Mouse (Mus musculus): ENCODE results near the gene Ywhaq. TPM values are rescaled to one million over a fixed set of nuclear protein-coding genes. Genes with fewer than 3 reads are reported as not detected.
A peak's percentile ranks its signal among the peaks of the same experiment; 100 is the strongest.
"Not testable (repeated sequence)": the region's sequence is repeated elsewhere in the genome, so short reads cannot be mapped to it uniquely, and the experiment has no call there.

Ywhaq gene
- total RNA-seq, 4 experiments from 2014 or later = 274 to 364 (median 289) TPM

DNA sequence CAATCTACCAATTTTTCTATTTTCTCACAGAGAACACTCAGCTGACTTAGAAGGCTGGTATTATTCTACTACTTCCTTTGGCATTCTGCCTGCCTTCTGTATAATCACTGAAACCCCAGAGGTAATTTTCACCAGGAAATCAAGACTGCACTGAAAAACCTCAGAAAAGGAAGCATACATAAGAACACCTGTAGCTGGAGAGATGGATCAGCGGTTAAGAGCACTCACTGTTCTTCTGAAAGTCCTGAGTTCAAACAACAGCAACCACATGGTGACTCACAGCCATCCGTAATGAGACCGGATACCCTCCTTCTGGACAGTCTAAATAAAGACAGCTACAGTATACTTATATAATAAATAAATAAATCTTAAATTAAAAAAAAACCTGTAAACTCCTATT, 7.8 kb downstream of the Ywhaq start:
- no peak for DNase-seq

- DNase-seq = no peak
Measured at GRCm38 (mm10) chr12:21408789-21409367, 8.6 kb downstream of the Ywhaq start.

DNA sequence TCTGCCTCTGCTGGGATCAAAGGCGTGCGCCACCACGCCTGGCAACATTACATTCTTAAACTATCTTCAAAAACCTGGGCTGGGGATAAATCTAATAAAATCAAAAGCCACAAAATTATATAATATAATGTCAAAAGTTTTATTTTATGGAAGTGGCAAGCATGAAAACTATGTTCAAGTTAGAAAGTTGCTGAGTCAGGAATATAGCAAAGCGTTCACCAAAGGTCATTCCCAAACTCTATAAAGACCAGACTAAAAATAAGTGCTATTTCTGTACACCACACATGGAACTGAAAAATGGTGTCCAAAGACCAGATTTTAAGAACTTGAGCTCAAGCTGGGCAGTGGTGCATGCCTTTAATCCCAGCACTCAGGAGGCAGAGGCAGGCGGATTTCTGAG, 14.7 kb downstream of the Ywhaq start:
- no peak for DNase-seq

DNA sequence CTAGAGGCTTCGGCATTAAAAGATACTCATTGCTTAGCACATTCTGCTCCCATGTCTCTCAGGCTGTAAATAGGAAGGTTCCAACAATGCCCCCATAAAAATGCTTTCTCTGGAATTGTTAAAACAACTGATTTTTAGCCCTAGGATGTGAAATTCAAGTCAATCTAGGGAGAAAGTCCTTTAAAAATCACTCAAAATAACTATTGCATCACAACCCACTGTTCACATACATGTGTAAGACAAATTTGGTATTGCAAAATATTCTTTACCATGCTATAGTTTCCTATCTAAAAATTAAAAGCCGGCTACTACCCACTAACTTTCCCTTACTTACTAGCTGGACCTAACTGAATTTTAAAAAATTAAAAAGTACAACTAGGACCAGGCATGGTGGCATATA, 31.2 kb downstream of the Ywhaq start:
- no peak for DNase-seq

DNA sequence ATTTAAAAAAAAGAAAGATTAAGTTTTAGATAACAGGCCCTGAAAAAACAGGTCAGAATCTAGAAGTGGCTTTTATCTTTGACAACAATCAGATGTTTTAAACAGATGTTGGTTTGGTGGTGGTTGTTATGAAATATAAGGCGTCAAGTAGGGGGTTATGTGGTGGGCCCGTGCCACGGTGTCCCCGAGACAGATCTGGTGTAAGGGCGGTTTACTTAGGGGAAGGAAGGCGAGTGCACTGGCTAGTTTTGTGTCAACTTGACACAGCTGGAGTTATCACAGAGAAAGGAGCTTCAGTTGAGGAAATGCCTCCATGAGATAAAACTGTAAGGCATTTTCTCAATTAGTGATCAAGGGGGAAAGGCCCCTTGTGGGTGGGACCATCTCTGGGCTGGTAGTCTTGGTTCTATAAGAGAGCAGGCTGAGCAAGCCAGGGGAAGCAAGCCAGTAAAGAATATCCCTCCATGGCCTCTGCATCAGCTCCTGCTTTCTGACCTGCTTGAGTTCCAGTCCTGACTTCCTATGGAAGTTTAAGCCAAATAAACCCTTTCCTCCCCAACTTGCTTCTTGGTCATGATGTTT, 38.6 kb downstream of the Ywhaq start:
- DNase-seq = not testable (repeated sequence)

- DNase-seq = no peak
Measured at GRCm38 (mm10) chr12:21375376-21376157, 41.9 kb downstream of the Ywhaq start.

GRCm38 (mm10) chr12:21373820-21374475, 43.5 kb downstream of the Ywhaq start:
- DNase-seq = no peak

DNA sequence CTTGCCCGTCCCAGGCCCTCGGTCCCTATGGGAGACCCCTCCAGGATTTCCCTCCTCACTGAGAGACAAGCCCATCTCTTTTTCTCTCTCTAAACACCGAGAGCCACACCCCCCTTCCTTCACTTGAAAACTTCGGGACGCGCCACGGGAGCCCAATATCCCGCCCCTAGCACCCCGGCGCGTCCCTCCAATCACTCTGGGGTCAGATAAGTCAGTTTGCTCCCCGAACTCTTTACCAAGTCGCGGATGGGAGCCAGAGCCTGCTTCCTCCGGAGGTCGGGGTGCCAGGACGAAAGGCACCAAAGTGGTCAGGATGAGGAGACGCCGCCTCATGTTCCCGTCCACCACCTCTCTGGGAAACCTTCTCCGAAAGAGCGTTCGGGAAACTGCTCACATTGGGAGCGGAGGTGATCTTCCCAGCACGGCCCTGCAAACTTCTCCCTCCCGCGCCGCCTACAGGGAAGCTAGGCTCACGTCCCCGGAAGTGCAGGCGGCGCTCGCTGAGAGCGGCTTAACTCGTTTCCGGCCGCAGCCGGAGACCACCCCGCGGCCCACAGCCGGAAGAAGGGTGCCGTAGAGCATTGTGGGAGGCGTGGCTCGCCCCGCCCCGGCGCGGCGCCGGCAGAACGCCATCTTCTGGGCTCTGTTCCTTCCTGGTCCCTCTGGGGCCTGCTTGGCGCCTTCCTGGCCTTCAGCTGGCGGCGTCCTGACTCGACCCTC, 44.2 kb downstream of the Ywhaq start, which contains the start of gene Adam17:
Adam17 (minus strand) TSS at position 533 of the 720 bp plus-strand sequence.
- DNase-seq = peak; percentile 95

DNA sequence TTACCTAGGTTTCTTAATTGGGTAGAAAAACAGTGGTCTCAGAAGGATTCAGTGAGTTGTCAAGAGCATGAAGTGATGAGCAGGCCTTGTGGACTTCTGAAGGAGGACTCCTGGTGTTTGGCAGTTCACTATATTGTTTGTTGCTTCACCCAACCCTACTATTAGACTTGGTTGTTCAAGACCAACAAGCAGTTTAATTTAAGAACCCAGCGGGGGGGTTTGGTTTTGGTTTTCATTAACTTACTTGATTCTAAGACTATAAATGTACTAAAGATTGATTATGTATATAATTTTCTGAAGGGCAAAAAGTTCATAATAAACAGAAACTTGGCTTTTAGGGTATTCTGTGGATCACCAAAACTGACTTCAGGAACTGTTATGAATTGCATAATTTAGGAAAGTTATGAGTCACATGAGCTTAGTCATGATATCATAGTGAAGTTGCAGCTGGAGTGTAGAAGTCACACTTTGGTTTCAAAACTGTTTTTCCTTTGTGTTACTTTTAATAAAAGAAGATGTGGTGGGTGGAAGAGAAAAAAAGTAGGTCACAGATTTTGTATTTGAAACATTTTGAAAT, 47.3 kb downstream of the Ywhaq start:
- no peak for DNase-seq

GRCm38 (mm10) chr12:21369087-21369410, 48.4 kb downstream of the Ywhaq start:
- no peak for DNase-seq

- DNase-seq = no peak
Measured at GRCm38 (mm10) chr12:21368376-21369086, 48.9 kb downstream of the Ywhaq start.

DNA sequence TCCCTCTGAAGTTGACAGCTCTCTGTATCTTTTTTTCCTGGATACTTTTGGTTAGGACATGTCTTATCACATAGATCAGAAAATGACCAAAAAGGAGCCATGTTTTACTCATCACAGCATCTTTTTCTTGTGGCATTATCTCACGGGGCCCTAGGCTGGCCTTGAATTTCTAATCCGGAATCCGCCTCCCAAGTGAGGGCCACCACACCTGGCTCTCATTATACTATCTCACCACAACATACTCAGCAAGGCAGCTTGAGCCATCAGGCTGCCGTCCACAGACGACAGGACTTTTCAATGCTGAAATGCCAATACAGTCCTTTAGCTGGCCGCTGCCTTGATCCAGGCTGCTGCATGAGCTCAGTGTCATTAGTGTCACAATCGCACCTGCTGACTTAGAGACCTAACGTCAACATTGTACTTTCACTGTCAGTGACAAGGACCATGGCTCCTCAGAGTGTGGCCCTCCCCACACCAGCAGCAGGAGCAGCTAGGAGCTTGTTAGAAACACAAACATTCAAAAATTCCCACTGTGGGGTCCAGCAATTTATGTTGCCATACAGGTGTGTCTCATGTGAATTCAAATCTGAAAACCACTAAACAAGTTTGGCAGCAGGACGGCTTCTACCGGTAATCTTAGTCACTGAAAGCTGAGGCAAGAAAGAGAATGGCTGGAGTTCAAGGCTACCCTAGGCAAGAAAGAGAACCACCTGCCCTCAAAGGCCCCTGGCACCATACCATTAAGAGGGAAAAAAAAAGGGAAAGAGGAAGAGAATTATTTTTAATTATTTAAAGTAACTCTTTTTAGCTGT, 52.6 kb downstream of the Ywhaq start:
- no peak for DNase-seq

GRCm38 (mm10) chr12:21363195-21363594, 54.2 kb downstream of the Ywhaq start:
- DNase-seq = no peak

DNA sequence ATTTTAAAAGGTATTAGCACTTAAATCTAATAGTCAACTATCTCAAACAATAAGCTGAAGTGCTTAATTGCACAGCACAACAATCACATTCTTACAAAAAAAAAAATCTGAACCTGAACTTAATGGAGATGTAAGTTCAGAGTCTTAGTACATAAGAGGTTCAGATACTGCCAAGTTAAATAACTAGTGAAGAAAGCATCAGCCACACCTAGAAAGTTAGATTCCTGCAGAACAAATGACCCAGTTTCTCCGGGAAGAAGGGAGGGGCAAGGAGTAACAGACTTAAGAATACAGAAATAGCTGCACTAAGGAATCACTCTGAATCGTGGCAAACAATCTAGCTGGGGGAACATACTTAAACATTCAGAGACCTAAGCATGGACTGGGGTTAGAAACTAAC, 54.8 kb downstream of the Ywhaq start:
- DNase-seq = no peak

GRCm38 (mm10) chr12:21353681-21354080, 63.8 kb downstream of the Ywhaq start:
- no peak for DNase-seq

DNA sequence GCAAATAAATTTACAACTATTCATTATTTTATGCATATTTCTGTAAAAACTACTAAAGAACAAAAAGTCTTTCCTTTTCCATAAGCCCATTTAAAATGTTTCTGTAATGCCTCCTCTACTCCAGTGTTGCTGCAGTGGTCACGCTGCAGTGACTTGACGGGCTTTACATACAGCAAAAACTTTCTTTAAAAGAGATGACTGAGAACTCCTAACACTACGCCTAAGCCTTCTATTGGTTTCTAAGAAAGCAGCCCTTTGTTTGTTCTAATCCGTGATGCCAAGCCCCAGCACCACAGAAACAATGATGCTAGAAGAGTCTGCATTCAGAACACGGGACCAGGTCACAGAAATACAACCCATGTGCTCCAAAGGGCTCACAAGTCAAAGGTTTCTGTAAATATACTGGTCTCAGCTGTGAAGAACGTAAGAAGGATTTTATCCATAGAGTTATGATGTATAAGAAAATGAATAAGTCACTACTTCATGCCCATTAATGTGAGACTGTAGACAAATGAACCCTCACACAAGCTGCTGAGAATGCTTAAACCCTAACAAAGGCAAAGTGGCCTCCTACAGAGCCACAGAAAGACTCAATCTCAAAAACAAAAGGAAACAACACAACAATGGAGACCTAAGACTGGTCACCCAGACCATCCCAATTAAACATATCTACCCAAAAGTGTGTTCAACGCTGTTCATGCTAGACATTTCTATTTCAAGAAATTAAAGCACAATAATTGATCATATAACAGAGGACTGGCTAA, 67.1 kb downstream of the Ywhaq start:
- no peak for DNase-seq

DNA sequence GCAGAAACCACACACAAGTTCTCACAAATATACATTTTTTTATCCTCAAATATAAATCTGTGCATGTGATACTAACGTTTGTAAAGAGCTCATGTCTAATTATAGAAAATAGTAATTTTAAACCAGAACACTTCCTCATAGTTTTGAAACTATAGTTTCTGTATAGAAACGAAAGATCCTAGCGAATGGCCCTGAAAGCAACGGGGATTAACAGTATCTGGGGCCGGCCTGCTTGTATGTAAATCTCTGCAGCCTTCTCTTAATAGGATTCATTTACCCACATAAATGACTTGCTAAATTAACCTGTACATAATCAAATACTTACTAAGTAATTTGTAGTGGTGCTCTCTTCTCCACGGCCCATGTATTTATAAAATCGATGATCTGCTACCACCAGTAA, 70.5 kb downstream of the Ywhaq start:
- no peak for DNase-seq

DNA sequence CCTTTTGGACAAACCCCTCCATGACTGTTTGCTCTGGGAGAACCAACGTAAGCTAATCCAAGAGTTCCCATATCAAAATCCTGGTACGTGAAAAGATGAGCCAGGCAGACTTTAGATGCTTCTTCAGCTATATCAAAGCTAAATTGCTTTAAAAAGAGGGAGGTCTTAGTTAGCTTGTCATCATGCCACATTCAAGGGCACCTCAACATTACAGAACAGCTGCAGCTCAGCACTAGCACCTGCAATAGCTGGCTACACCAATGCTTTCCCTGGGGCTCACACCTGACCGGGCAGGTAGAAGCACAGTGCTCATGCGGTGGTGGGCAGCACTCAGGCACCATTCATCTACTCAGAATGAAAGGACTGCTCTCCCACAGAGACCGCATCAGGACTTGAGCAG, 76.8 kb downstream of the Ywhaq start:
- DNase-seq = no peak

Measured in adrenal gland, adult 8-10 months (tissue).